Mouse (Mus musculus): Measurements from ENCODE around the gene Tk1.

The Tk1 gene

GRCm38 (mm10) chr11:117825333-117826101 is at the start of gene Tk1, which contains the start of gene Afmid:
Gene Tk1, minus strand, starts transcription at chr11:117826092.
Gene Afmid, plus strand, starts transcription at chr11:117825924.
- no peak for DNase-seq (ENCODE audit: low spot score in 2 of 2)

DNA sequence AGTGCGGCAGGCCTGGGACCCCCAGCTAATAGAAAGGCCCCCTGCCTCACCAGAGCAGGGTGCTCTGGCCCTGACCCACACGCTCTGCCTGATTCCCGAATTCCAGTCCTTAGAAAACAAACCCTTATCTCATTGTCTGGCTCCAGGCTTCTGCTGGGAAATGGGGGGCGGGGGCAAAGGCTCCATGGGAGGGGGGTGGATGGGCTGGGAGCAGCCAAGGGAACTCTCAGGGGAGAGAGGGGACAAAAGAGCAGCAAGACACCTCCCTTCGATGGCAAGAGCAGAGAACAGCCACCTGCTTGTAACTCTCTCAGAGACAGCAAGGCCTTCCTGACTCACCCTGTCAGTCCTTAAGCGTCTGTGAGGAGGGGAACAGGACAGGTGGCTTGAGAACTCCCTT is 49.8 kb upstream of the Tk1 start:
- no peak for DNase-seq (ENCODE audit: low spot score in 2 of 2)

DNA sequence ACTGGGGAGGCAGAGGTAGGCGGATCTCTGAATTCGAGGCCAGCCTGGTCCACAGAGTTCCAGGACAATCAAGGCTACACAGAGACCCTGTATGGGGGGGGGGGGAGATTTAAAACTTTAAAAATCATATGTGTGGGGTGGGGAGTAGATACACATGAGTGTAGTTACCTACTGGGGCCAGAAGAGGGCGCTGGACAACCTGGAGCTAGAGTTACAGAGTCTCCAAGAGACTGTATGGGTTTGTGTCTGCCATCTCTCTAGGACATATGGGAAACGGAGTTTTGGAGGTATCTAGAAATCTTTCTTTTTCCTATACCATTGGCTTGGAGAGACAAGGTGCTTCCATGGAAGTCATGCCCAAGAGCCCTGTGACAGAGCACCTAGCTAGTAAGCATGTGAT is 48.5 kb upstream of the Tk1 start:
- no peak for DNase-seq (ENCODE audit: low spot score in 2 of 2)

GRCm38 (mm10) chr11:117872861-117873608 is 47.1 kb upstream of the Tk1 start, which contains the start of gene Tha1:
Gene Tha1, minus strand, starts transcription at chr11:117873481.
- peak in 1 of 2 experiments; percentile 81 for DNase-seq (ENCODE audit: low spot score in 2 of 2)

- DNase-seq (ENCODE audit: low spot score in 2 of 2), result no peak
Measured at GRCm38 (mm10) chr11:117871911-117872584, 46.2 kb upstream of the Tk1 start.

- DNase-seq (ENCODE audit: low spot score in 2 of 2), result no peak
Measured at GRCm38 (mm10) chr11:117871376-117871775, 45.5 kb upstream of the Tk1 start.

- peak in 1 of 2 experiments; percentile 85 for DNase-seq (ENCODE audit: low spot score in 2 of 2)
Measured at GRCm38 (mm10) chr11:117870688-117871365, 44.9 kb upstream of the Tk1 start.

GRCm38 (mm10) chr11:117865988-117866387 is 40.1 kb upstream of the Tk1 start:
- no peak for DNase-seq (ENCODE audit: low spot score in 2 of 2)

DNA sequence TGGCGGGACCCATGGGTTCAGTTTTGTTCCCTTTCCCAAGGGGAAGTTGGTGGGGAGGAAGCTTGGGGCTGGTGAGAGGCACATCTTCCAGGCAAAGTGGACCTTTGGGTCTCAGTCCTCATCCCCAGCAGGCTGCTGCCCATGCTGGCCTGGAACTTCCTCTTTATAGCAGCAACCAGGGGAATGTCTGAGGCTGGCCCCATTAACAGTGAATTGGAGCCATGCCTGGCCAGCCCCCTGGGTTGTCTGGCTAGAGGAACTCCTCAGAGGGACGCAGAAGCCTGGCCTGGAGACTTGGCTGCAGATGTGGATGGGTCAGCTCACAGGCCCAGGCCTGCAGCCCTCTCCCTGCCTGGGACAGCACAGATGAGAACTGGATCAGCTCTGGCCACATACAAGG is 38.9 kb upstream of the Tk1 start:
- no peak for DNase-seq (ENCODE audit: low spot score in 2 of 2)

- DNase-seq (ENCODE audit: low spot score in 2 of 2), result no peak
Measured at GRCm38 (mm10) chr11:117863174-117863856, 37.4 kb upstream of the Tk1 start.

DNA sequence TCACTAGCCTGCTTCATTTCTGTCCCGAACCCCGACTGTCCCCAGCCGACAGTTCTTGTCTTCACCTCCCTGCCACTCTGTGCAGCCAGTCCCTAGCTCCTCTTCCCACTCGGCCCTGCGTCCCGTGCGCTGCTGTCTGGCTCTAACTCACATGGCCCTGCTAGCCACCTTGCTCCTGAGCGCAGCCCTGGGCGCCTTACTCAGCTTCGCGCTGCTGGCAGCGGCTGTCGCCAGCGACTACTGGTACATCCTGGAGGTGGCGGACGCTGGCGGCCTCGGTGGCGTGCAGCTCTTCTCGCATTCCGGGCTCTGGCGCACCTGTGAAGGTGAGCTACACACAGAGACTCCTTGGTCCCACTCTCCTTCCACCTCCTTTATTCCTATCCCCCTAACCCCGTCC is 34.7 kb upstream of the Tk1 start, which contains the start of gene Tmem235:
TSS of gene Tmem235 (plus strand) at position 152 of the 400 bp plus-strand sequence.
- DNase-seq (ENCODE audit: low spot score in 2 of 2), result no peak

GRCm38 (mm10) chr11:117858392-117858791 is 32.5 kb upstream of the Tk1 start:
- no peak for DNase-seq (ENCODE audit: low spot score in 2 of 2)

- no peak for DNase-seq (ENCODE audit: low spot score in 2 of 2)
Measured at GRCm38 (mm10) chr11:117857462-117857861, 31.6 kb upstream of the Tk1 start.

DNA sequence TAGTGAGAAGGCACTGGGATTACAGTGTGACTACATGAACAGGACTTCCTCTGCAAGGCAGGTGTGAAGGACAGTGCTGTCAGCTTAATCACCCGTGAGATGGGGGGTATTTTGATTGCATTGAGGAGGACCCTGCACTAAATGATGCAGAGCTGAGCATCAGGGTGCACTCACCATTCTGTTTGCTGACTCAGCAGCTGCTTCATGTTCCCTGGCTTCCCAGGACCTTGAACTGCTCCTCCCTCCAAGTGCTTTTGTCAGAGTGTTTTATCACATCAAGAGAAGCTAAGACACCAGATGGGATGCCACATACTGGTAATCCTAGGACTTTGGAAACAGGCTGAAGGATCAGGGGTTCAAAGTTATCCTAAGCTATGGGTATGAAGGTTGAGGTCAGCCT is 30.1 kb upstream of the Tk1 start:
- no peak for DNase-seq (ENCODE audit: low spot score in 2 of 2)

DNA sequence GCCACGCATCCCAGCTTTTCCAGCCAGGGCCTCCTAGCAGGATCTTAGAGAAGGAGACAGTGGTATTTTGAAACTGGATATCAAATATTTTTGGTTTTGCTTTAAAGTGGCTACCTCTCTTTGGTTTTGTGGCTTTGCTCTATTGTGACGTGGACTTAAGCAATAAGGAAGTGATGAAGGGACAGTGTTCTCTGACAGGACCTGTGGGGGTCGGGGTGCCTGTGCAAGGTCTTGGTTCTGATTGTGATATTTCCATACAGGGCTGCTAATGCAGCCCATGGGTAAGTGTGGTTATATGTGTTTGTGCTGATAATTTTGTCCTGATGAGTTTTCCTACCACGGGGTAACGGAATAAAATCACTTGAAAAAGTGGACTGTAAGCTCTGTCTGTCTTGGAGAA is 29.5 kb upstream of the Tk1 start:
- DNase-seq (ENCODE audit: low spot score in 2 of 2), result no peak

DNA sequence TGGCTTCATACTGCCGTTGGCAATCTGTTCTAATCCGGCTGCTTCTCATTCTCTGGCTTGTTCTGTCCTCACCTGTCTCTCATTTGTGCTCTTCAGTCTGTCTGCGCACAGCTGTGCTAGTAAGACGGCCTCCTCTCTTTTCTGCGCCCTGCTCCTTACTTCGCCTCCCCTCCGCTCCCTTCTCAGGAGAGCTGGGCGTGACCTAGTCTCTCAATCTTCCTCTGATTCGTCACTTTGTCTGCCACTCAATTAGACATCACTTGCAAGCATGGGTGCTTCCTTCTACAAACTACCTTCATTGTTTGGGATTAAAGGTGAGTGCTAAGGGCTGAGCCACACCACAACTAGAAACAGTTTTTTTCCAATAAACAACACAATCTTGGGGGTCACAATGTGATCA is 28.3 kb upstream of the Tk1 start:
- no peak for DNase-seq (ENCODE audit: low spot score in 2 of 2)

DNA sequence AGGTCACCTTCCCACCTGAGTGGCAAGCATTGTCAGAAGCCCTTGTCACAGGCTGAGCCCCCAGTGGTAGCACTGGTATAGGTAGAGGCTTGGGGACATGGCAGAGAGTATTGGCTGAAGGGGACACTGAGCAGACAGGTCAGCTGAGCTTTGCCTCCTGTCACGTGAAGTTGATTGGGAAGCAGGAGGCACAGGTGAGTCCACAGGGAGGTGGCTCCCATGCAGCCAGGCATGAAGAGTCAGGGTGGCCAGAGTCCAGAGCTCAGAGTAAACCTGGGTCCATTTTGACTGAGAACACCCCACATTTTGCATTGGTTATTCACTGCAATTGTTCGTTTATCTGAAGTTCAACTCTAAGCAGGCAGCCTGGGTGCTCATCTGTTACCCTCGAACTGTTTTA is 27.0 kb upstream of the Tk1 start:
- DNase-seq (ENCODE audit: low spot score in 2 of 2), result no peak

DNA sequence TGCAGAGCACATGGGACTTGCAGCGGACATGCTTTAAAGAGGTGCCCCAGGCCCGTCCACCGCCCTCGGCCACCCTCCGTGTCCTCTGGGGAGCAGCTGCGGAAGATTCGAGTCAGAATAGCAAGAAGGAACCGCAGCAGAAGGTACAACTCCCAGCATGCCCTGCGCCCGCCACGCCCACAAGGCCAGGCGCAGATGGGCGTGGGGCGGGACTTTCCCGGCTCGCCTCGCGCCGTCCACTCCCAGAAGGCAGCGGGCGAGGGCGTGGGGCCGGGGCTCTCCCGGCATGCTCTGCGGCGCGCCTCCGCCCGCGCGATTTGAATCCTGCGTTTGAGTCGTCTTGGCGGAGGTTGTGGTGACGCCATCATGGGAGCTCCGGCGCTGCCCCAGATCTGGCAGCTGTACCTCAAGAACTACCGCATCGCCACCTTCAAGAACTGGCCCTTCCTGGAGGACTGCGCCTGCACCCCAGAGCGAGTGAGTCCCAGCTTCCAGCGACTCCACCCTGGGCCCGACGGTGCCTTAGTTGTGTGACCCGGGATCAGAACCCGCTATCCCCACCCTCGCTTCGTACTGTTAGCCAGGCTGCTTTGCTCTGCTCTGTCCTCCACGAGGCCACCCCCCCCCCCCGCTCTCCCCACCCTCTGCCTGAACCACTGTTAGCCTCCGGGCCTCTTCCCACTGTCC is 23.2 kb upstream of the Tk1 start, which contains the start of gene Birc5:
TSS of gene Birc5 (plus strand) at position 267 of the 687 bp plus-strand sequence.
- DNase-seq (ENCODE audit: low spot score in 2 of 2), result peak; percentile 88 to 94

DNA sequence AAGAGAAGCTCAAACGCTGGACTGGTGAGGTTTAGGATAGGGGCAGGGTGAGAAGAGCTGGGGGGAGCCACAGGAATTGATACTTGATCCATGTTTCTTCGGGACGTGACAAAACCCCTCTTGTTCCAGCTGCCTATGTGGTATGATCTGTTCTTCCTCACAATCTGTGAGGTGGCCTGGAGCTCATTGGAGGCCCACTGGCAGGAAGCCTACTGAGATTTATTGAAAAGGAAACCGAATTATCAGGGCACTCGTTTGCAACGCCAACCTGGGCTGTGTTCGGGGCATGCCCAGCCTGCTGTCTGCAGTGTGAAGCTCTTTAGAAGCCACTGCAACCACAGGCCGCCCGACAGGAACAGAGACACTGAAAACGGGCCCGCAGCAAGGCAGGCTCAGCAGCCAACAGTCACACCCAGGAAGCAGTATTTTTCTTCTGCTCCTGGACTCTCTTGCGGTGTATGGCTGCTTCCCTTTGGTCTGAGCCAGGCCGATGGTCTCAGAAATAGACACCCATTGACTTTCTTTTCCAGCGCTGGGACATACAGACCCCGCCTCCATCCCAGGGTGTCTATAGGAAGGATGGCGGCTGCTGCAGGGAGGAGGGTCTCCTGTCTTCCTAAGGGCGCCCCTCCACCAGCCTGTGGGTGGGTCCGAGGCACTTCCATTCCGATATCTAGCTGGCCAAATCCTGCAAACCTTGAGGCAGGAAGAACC is 22.5 kb upstream of the Tk1 start:
- peak in 1 of 2 experiments; percentile 48 for DNase-seq (ENCODE audit: low spot score in 2 of 2)

All from left cerebral cortex, adult 9 months (tissue).